Mouse (Mus musculus) MEL (cell line): ENCODE measurements around the gene Mmaa. TPM values are rescaled to one million over a fixed set of nuclear protein-coding genes. Genes with fewer than 3 reads are reported as not detected.

Experiments used
- DNase-seq: peaks from one replicate; pipeline ENCODE4 v3.0.0; 2011; ENCODE audit warnings: low read depth, low spot score
- H3K27ac ChIP-seq: 2 replicates; pipeline ENCODE4 v1.5.1; 2012; ENCODE audit warnings: low read depth, mild to moderate bottlenecking, control low read depth, low read length, moderate library complexity; ENCODE audit not compliant: control insufficient read depth
- H3K27me3 ChIP-seq, 2 experiments: fragments of 150-350 bp in 1 of 2; sonication (generic) in 1 of 2; 2 replicates each; pipeline ENCODE4 v1.6.1; 2012; ENCODE audit warnings: low read length in 2 of 2, mild to moderate bottlenecking in 2 of 2, improper control_type of control experiment in 1 of 2, moderate library complexity in 1 of 2; ENCODE audit not compliant: insufficient read depth in 2 of 2, control insufficient read depth in 1 of 2
- H3K36me3 ChIP-seq, 2 experiments: 2 replicates each; pipeline ENCODE4 v1.6.1; 2012 to 2014; ENCODE audit warnings: low read length in 2 of 2, improper control_type of control experiment in 1 of 2, inconsistent platforms in 1 of 2, mild to moderate bottlenecking in 1 of 2; ENCODE audit not compliant: insufficient read depth in 2 of 2, control insufficient read depth in 1 of 2
- H3K4me1 ChIP-seq, 2 experiments: fragments of 150-350 bp in 1 of 2; sonication (generic) in 1 of 2; 2 replicates each; pipeline ENCODE4 v1.6.1; 2012; ENCODE audit warnings: low read length in 2 of 2, improper control_type of control experiment in 1 of 2, mild to moderate bottlenecking in 1 of 2; ENCODE audit not compliant: insufficient read depth in 2 of 2, control insufficient read depth in 1 of 2
- H3K4me3 ChIP-seq, 2 experiments: fragments of 150-350 bp in 1 of 2; sonication (generic) in 1 of 2; 2 replicates each; pipeline ENCODE4 v1.5.1; 2012; ENCODE audit warnings: low read depth in 2 of 2, low read length in 2 of 2, mild to moderate bottlenecking in 2 of 2, moderate library complexity in 2 of 2, control low read depth in 1 of 2, improper control_type of control experiment in 1 of 2; ENCODE audit not compliant: control insufficient read depth in 1 of 2, insufficient read depth in 1 of 2
- H3K79me2 ChIP-seq: 2 replicates; pipeline ENCODE4 v1.6.1; 2012; ENCODE audit warnings: mild to moderate bottlenecking, low read length, moderate library complexity; ENCODE audit not compliant: control insufficient read depth, poor library complexity, insufficient read depth
- H3K9ac ChIP-seq: 2 replicates; pipeline ENCODE4 v1.6.1; 2012; ENCODE audit warnings: low read depth, mild to moderate bottlenecking, control low read depth, low read length, moderate library complexity; ENCODE audit not compliant: control insufficient read depth, poor library complexity, severe bottlenecking
- H3K9me3 ChIP-seq: fragments of 150-350 bp; sonication (generic); replicated peaks from 2 replicates; pipeline ENCODE4 v1.6.1; 2012; ENCODE audit warnings: mild to moderate bottlenecking, low read length, improper control_type of control experiment, moderate library complexity; ENCODE audit not compliant: insufficient read depth
- BHLHE40 ChIP-seq: IDR thresholded peaks from 2 replicates; pipeline ENCODE4 v1.6.1; 2012; ENCODE audit warnings: low read depth, mild to moderate bottlenecking, inconsistent platforms, low read length, improper control_type of control experiment, borderline replicate concordance
- CHD2 ChIP-seq: IDR thresholded peaks from 2 replicates; pipeline ENCODE4 v1.6.1; 2011; ENCODE audit warnings: low read length, improper control_type of control experiment
- E2F4 ChIP-seq: IDR thresholded peaks from 2 replicates; pipeline ENCODE4 v1.6.1; 2011; ENCODE audit warnings: low read depth, low read length, improper control_type of control experiment, borderline replicate concordance
- ELF1 ChIP-seq: IDR thresholded peaks from 2 replicates; pipeline ENCODE4 v1.6.1; 2014; ENCODE audit warnings: low read depth, mild to moderate bottlenecking, inconsistent platforms, low read length, improper control_type of control experiment, moderate library complexity
- ETS1 ChIP-seq: IDR thresholded peaks from 2 replicates; pipeline ENCODE4 v1.6.1; 2012; ENCODE audit warnings: low read depth, mild to moderate bottlenecking, inconsistent platforms, low read length, improper control_type of control experiment, moderate library complexity
- GATA1 ChIP-seq: IDR thresholded peaks from 2 replicates; pipeline ENCODE4 v1.6.1; 2011; ENCODE audit warnings: low read depth, low read length, improper control_type of control experiment
- KAT2A ChIP-seq: conservative IDR thresholded peaks from 2 replicates; pipeline ENCODE4 v1.6.1; 2012; ENCODE audit warnings: low read depth, low read length, improper control_type of control experiment, inconsistent platforms
- MAX ChIP-seq: IDR thresholded peaks from 2 replicates; pipeline ENCODE4 v1.6.1; 2011; ENCODE audit warnings: low read length, improper control_type of control experiment
- MEF2A ChIP-seq: IDR thresholded peaks from 2 replicates; pipeline ENCODE4 v1.6.1; 2014; ENCODE audit warnings: low read depth, mild to moderate bottlenecking, inconsistent platforms, low read length, improper control_type of control experiment; ENCODE audit not compliant: poor library complexity, insufficient replicate concordance, severe bottlenecking; ENCODE audit errors: extremely low read depth
- MYB ChIP-seq: IDR thresholded peaks from 2 replicates; pipeline ENCODE4 v1.6.1; 2011; ENCODE audit warnings: mild to moderate bottlenecking, low read depth, low read length, improper control_type of control experiment
- NRF1 ChIP-seq: IDR thresholded peaks from 2 replicates; pipeline ENCODE4 v1.6.1; 2014; ENCODE audit warnings: low read depth, mild to moderate bottlenecking, inconsistent platforms, low read length, improper control_type of control experiment, moderate library complexity; ENCODE audit not compliant: poor library complexity, insufficient read depth, severe bottlenecking
- POLR2A ChIP-seq, 2 experiments: IDR thresholded peaks; 2 replicates each; pipeline ENCODE4 v1.6.1; 2011 to 2012; ENCODE audit warnings: low read length in 2 of 2, mild to moderate bottlenecking in 2 of 2, control low read depth in 1 of 2, improper control_type of control experiment in 1 of 2, low read depth in 1 of 2, moderate library complexity in 1 of 2; ENCODE audit not compliant: control insufficient read depth in 1 of 2, insufficient read depth in 1 of 2, poor library complexity in 1 of 2
- RAD21 ChIP-seq: IDR thresholded peaks from 2 replicates; pipeline ENCODE4 v1.6.1; 2011; ENCODE audit warnings: mild to moderate bottlenecking, low read depth, low read length, improper control_type of control experiment
- RCOR1 ChIP-seq: IDR thresholded peaks from 2 replicates; pipeline ENCODE4 v1.6.1; 2012; ENCODE audit warnings: low read depth, mild to moderate bottlenecking, inconsistent platforms, low read length, improper control_type of control experiment
- SIN3A ChIP-seq: IDR thresholded peaks from 2 replicates; pipeline ENCODE4 v1.6.1; 2012; ENCODE audit warnings: low read length, improper control_type of control experiment, inconsistent platforms
- SMC3 ChIP-seq: IDR thresholded peaks from 2 replicates; pipeline ENCODE4 v1.6.1; 2011; ENCODE audit warnings: low read depth, low read length, improper control_type of control experiment
- TAL1 ChIP-seq: IDR thresholded peaks from 2 replicates; pipeline ENCODE4 v1.6.1; 2012; ENCODE audit warnings: mild to moderate bottlenecking, inconsistent platforms, low read length, moderate library complexity, mixed read lengths
- TCF12 ChIP-seq: IDR thresholded peaks from 2 replicates; pipeline ENCODE4 v1.6.1; 2014; ENCODE audit warnings: low read depth, mild to moderate bottlenecking, inconsistent platforms, low read length, improper control_type of control experiment, moderate library complexity
- UBTF ChIP-seq: IDR thresholded peaks from 2 replicates; pipeline ENCODE4 v1.6.1; 2012; ENCODE audit warnings: low read depth, mild to moderate bottlenecking, inconsistent platforms, low read length, improper control_type of control experiment, moderate library complexity, borderline replicate concordance; ENCODE audit not compliant: insufficient read depth
- USF1 ChIP-seq: IDR thresholded peaks from 2 replicates; pipeline ENCODE4 v1.6.1; 2014; ENCODE audit warnings: low read depth, mild to moderate bottlenecking, inconsistent platforms, low read length, improper control_type of control experiment, moderate library complexity
- USF2 ChIP-seq, 2 experiments: IDR thresholded peaks; 2 replicates each; pipeline ENCODE4 v1.6.1; 2011 to 2012; ENCODE audit warnings: improper control_type of control experiment in 2 of 2, low read length in 2 of 2, borderline replicate concordance in 1 of 2, inconsistent platforms in 1 of 2, low read depth in 1 of 2, mild to moderate bottlenecking in 1 of 2; ENCODE audit not compliant: insufficient read depth in 1 of 2
- ZKSCAN1 ChIP-seq: IDR thresholded peaks from 2 replicates; pipeline ENCODE4 v1.6.1; 2012; ENCODE audit warnings: low read depth, mild to moderate bottlenecking, inconsistent platforms, low read length, improper control_type of control experiment, moderate library complexity
- ZMIZ1 ChIP-seq: IDR thresholded peaks from 2 replicates; pipeline ENCODE4 v1.6.1; 2012; ENCODE audit warnings: low read depth, mild to moderate bottlenecking, inconsistent platforms, low read length, improper control_type of control experiment, moderate library complexity
- polyA plus RNA-seq, 2 experiments: library from polyadenylated mRNA; stranded (reverse) in 1 of 2; unstranded in 1 of 2; fragments of >175 nt in 1 of 2; fragments of >200 nt in 1 of 2; gene quantifications; 2 replicates each; pipeline versions ENCODE4 v1.2.1 to v1.2.4; 2012; ENCODE audit warnings: low replicate concordance in 2 of 2, low read depth in 1 of 2; ENCODE audit not compliant: insufficient read length in 2 of 2, insufficient read depth in 1 of 2, missing spikeins in 1 of 2
- total RNA-seq: library from RNA; depleted of rRNA; stranded (reverse); fragments of 300-350 nt; gene quantifications from 2 replicates; pipeline ENCODE4 v1.2.3, GENCODE M21; 2012

The Mmaa gene
- total and polyA plus RNA-seq, 3 experiments, result 3.2 to 6.8 TPM; not detected in 1

DNA sequence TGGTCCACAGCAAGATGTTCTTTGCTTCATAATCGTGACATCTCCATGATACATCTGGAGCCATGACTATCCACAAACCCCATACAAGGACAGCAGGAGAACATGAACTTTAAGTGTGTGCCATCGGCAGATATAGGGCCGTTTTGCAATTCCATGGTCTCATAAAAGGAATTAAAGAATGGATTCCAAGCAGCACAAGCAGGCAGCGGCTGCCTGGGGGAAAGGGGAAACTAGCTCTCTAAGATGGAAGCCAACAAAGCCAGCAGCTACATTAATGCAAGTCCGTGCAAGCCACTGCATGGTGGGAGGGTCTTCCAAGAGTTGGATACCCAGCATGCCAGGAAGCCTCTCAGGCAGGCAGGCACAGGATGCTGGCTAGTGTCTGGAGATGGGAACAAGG, 30.2 kb upstream of the Mmaa start:
- H3K9me3 ChIP-seq, result no peaks in the 10 kb centered on the region
- H3K9ac ChIP-seq, result no peak overlapping the region
- TF ChIP-seq TCF12, result no peak
- no peak for TF ChIP-seq USF1
- TF ChIP-seq USF2 (IDR thresholded peaks at IDR 0.05; ENCODE audit: borderline replicate concordance in 1 of 2, insufficient read depth in 1 of 2, low read depth in 1 of 2, low read length in 2 of 2), result no peak
- TF ChIP-seq RCOR1, result no peak
- TF ChIP-seq MAX, result no peak
- no peak for TF ChIP-seq SMC3
- no peak for TF ChIP-seq ELF1
- no peak for TF ChIP-seq ETS1
- no peak for TF ChIP-seq MYB
- no peak for TF ChIP-seq GATA1
- TF ChIP-seq POLR2A (IDR thresholded peaks at IDR 0.05; ENCODE audit: control insufficient read depth in 1 of 2, insufficient read depth in 1 of 2, low read depth in 1 of 2, low read length in 2 of 2, poor library complexity in 1 of 2), result no peak
- TF ChIP-seq ZKSCAN1, result no peak
- no peak for TF ChIP-seq NRF1
- no peak for TF ChIP-seq BHLHE40
- no peak for TF ChIP-seq SIN3A
- no peak for TF ChIP-seq TAL1
- TF ChIP-seq ZMIZ1, result no peak
- TF ChIP-seq CHD2, result no peak
- TF ChIP-seq MEF2A, result no peak
- TF ChIP-seq E2F4, result no peak
- TF ChIP-seq, all 39 proteins: peak for 0
- Histone ChIP-seq H3K27me3 (peaks cover 0 to 5% of the 10 kb centered on the region in 2 experiments; a peak in 2 of 4 replicates), H3K79me2 (no peaks in the 10 kb centered on the region), H3K27ac (no peak overlapping the region), H3K36me3 (no peaks in the 10 kb centered on the region), H3K4me1 (no peaks in the 10 kb centered on the region), H3K4me3 (no peak overlapping the region)
- DNase-seq, result no peak

DNA sequence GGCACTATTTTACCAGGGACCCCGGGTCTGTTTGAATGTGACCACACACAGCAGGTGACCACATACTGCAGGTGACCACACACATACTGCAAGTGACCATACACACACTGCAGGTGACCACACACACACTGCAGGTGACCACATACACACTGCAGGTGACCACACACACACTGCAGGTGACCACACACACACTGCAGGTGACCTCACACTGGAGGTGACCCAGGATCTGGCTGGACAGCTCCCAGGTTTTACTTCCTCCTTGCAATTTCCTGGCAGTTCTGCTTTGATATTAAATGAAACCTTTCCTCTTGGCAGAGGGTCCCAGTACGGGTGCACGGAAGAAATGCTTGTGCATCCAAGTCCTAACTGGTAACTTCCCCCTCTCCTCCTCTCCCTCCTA, 29.3 kb upstream of the Mmaa start:
- H3K4me1 ChIP-seq, result no peaks in the 10 kb centered on the region
- H3K79me2 ChIP-seq, result no peaks in the 10 kb centered on the region
- peaks cover 0 to 4% of the 10 kb centered on the region in 2 experiments; a peak in 1 of 4 replicates for H3K27me3 ChIP-seq
- DNase-seq, result no peak
- no peak overlapping the region for H3K4me3 ChIP-seq
- no peak overlapping the region for H3K9ac ChIP-seq
- TF ChIP-seq RAD21 (no peak), UBTF (no peak), KAT2A (no peak), E2F4 (no peak)
- H3K27ac ChIP-seq, result no peak overlapping the region
- H3K36me3 ChIP-seq, result no peaks in the 10 kb centered on the region
- no peaks in the 10 kb centered on the region for H3K9me3 ChIP-seq
